Mouse (Mus musculus) lung, adult 10 weeks (tissue): ENCODE measurements around the gene Pphln1. TPM values are rescaled to one million over a fixed set of nuclear protein-coding genes. Genes with fewer than 3 reads are reported as not detected.

Experiments
- polyA plus RNA-seq: library from polyadenylated mRNA; stranded (reverse); fragments of 350-450 nt; fragmentation: Illumina TruSeq; extraction: RNeasy Lipid Tissue Mini Kit (QIAGEN cat#74804); gene quantifications from one replicate; pipeline ENCODE4 v1.2.3, GENCODE M21; 2014; ENCODE audit warnings: low read depth, low replicate concordance; ENCODE audit not compliant: insufficient read depth

The Pphln1 gene
- polyA plus RNA-seq, result 14.9 TPM

GRCm38 (mm10) chr15:93397826-93398698 is at the start of gene Pphln1, which contains the start of gene Zcrb1:
Pphln1 (plus strand) TSS chr15:93398350.
Zcrb1 (minus strand) TSS chr15:93398334.

Other genes starting within 250 kb of the Pphln1 start
- 7.3 TPM for gene Gxylt1, start 123.2 kb upstream of the Pphln1 start, polyA plus RNA-seq
- gene Yaf2, start 61.4 kb upstream of the Pphln1 start, polyA plus RNA-seq, result 20.2 TPM
- gene Zcrb1, start within 50 bp of the Pphln1 start, polyA plus RNA-seq, result 103 TPM
- gene Prickle1, start 197.5 kb downstream of the Pphln1 start, polyA plus RNA-seq, result 20.1 TPM